Mouse (Mus musculus): ENCODE measurements around the gene Gas2l1.

The Gas2l1 gene

DNA sequence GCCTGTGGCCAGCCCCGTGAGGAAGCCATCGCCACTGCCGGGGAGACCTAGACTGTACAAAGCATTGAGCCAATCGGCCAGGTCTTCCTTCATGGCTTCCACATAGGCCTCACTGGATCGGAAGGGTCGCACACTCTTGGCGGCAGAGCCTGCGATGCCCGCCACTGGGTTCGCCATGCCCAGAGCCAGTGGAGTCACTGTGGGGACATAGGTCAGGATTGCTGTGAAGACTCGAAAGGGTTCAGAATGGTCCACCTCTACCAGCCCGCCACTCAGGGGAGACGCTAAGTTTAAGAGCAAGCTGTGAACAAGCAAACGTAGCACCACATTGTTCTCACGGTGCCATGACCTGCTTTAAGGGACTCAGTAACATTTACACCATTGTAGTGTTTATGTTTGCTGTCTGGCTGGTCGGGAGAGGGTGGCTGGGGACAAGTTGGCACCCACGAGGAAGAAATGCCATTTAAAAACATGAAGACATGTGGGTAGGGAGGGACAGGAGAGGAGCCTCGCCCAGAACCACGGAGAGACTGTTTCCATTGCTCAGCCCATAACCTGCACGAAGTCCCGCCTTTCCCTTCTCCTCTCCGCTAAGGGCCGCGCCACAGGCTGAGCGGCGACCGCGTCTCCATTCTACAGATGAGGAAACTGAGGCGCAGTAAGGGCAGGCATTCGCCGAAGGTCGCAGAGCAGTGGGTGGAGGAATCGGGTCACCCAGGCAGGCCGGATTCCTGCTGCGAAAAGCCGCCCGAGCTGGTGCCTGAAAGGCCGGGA, 658 bp downstream of the Gas2l1 start:
- DNase-seq: no peak

DNA sequence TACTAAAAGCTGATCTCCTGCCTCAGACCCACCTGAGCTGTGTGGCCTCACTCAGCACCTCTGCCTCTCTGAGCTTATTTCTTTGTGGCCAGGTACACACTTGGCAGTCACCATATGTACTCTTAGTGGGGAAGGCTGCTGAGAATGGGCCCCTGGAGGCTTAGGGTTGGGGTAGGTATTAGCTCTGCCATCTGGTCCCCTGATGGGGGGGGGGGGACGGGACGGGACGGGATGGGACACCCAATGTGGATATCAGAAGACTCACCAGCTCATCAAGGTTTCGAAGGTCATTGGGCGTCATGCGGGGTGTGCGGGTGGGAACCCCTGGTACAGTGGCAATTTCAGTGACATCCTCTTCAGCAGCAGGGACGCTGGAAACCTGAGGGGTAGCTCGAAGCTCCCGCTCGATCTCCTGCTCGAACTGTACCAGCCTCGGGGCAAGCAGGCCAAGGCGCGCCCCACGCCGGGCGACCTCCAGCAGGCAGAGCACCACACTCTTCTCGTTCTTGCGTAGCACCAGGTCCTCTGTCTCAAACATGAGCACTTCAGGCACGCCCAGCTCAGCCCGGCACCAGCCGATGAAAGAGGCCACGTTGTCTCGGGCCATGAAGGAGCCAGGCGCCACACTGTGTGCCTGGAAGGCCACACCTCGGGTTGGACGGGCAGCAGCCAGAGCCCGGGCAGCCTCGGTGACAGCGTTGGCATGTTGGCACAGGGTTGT, 1.4 kb downstream of the Gas2l1 start:
- DNase-seq: no peak

DNA sequence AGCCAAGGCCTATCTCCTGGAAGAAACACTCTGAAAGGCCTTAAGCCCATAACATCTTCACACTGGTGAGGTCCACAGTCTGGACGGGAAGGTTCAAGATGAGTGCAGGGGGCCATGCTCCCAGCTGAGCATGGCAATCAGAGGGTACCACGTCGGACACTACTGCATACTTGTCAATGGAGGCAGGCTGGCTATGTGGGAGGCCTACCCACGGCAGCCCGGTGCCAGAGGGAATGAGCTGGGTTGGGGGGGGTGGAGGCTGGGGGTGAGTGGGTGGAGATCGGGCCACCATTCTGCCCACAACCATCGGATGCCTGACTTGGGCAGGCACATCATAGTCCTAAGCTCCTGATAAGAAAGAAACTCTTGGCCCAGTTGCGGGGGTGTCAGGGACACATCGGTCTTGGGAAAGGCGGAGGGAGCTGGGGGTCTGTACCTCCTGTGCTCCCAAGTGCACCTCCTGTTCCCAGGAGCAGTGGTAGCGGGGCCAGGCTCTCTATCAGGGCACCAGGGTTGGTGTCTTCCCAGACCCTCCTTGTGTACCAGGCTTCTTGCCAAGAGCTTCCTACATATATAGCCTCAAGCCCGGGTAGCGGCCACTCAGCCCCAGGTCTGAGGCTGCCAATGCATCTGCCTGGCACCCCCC, 2.1 kb downstream of the Gas2l1 start:
- no peak for DNase-seq

DNA sequence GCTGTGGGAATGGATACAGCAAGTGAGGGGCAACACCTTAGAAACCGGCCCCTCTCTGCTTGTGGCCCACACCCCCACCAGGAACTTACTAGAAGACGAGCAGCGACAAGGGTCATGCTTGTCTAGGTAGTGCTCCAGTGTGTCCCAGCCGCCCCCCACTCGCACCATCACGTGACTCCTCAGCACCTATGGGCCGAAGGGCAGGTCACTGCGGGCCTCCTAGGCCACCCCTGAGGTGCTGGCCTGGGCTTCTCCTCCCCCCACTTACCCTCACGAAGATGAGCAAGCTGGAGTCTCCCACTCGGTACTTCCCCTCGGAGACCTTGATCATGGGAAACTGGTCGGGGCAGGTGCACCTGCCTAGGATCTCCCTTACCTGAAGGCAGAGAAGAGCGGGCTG, 2.8 kb downstream of the Gas2l1 start:
- DNase-seq: no peak

DNA sequence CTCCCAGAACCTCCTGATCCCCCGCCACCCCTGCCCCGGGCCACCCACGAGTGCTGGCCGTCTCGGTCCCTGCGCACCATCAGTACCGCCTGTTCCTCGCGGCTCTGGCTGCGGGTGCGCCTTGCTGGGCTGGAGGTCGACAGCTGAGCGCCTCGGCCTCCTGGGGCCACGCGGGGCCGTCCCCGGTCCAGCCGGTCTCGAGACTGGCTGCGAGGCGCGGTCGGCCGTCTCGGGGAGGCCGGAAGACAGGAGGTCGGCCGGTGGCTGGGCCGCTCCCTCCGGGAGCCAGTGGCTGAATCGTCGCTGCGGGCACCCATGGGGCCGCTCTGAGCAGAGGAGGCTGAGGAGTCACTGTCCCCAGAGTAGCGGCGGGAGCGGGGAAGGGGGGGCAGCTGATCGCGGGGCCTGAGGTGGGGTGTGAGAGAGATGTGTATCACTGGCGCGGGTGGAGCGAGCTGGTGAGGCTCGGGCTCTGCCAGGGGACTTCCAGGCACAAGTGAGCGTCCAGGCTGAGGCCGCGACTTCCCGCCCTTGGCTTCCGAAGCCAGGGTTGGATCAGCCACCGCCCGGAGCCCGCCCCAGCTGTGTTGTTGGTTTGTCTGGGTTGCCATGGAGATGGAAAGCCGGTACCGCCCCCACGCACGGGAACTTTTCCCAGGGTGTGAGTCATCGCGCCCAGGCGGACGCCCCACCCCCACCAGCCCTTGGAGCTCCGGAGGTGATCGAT, 3.6 kb downstream of the Gas2l1 start:
- peak; percentile 43 to 63 for DNase-seq

DNA sequence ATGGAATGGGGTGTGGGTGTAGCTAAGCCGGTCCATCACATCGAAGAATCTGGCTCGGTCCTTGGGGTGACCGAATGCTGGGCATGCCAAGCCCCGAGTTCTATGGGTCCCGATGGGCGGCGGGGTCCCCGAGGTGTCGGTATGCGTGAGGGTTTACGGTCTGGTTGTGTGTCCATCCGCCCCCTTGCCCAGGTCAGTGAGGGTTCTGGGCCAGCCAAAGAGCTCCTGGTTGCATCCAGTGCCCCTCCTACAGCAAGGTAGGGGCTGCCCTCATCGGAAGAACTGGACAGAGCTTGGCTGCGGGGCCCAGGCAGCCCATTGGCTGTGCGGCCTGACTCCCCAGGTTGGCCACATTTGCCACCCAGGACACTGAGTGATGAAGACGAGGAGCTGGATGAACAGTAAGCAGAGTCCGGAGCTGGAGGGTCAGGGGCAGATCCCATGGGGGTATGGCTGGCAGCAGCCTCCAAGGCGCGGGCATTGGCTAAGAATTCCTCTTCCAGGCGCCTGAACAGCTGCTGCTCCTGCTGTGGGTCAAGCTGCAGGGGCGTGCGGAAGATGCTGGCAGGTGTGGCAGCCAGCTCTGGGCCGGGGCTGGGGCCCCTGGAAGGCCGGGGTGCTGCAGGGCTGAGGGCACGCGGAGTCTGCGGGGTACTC, 4.2 kb downstream of the Gas2l1 start:
- no peak for DNase-seq

DNA sequence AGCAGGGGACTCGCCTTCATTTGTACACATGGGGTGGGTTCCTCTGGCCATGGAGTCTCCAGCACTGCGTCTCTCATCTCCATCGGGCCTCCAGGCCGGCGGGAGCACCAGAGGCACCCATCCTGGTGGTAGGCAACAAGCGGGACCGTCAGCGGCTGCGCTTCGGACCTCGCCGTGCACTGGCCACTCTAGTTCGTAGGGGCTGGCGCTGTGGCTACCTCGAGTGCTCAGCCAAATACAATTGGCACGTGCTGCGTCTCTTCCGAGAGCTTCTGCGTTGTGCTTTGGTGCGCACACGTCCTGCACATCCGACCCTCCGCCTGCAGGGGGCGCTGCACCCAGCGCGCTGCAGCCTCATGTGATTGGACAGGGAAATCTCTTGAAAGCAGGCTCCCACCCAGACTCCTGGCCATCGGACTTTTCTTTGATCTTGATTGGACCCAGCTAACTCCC, 5.4 kb downstream of the Gas2l1 start:
- peak in 1 of 2 experiments; percentile 30 for DNase-seq

DNA sequence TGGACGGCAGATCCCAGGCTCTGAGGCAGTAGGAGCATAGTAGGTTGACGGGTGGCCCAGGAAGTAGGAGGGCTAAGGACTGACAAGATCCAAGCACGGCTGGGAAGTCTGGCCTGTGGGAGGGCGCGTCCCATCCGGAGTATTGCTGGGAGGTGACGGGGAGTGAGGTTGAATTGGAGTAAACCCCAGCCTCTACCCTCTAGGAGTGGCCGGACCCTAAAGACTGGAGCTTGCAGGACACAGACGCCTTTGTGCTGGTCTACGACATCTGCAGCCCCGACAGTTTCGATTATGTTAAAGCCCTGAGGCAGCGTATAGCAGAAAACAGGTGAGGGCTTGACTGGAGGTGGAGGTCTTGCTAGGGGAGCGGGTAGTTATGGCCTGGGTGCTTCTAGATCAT, 5.9 kb downstream of the Gas2l1 start:
- no peak for DNase-seq

DNA sequence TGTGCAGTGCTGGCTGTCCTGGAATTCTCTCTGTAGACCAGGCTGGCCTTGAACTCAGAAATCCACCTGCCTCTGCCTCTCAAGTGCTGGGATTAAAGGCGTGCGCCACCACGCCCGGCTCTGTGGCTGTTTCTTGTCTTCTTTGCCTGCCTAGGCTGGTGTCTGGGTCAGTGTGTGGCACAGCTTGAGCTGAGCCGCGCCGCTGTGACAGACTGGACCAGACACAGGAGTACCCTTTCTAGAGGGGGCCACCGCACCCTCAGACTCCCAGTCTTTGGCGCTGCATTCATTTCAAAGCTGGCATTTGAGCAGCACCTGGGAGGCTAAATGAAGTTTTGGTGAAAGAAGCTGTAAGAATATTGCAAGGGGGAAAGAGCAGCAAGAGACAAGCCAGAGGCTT, 6.3 kb downstream of the Gas2l1 start:
- DNase-seq: no peak

DNA sequence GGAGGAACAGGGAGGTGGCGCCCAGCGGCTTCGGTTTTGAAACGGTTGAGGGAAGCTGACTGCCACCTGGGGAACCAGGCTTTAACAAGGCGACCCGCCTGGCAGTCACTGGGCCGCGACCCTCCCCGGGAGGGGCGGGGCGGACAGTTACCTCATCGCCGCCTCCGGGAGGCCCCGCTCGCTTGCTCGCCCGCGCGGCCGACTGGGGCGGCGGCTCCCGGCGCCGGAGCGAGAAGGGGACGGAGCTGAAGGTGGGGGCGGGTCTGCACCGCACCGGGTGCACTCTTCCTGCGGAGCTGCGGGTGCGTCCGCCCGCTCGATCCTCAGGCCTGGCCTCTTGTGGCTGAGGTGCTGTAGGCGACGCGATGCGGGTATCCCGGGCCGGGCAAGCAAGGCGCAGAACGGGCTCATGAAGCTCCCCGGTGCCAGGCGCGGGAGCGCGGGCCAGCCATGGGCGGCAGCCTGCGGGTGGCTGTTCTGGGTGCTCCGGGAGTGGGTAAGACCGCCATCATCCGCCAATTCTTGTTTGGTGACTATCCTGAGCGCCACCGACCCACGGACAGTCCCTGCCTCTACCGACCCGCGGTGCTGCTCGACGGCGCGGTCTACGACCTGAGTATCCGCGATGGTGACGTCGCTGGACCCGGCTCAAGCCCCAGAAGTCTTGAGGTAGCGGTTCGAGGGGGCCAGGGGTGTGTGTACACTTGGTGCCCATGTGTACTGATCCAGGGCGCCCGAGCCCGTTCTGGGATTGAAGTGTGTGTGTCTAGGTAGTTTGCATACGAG, 7.1 kb downstream of the Gas2l1 start, which contains the start of gene Rasl10a:
Rasl10a (plus strand) TSS at position 273 of the 786 bp plus-strand sequence.
- peak; percentile 45 to 65 for DNase-seq

DNA sequence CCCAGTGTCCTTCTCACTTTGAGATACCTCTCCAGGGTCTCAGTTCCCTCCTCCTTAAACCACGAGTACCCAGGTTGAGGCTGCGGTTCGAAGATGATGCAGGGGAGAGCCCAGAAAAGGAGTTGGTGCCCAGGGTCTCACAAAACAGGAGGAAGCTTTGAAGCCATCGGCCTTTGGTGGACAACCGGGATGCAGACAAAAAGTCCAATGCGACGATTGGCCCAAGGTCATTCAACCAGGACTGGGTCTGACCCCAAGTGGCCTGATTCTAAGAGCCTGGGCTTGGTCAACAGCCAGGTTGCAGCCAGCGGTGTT, 7.6 kb downstream of the Gas2l1 start:
- no peak for DNase-seq

DNA sequence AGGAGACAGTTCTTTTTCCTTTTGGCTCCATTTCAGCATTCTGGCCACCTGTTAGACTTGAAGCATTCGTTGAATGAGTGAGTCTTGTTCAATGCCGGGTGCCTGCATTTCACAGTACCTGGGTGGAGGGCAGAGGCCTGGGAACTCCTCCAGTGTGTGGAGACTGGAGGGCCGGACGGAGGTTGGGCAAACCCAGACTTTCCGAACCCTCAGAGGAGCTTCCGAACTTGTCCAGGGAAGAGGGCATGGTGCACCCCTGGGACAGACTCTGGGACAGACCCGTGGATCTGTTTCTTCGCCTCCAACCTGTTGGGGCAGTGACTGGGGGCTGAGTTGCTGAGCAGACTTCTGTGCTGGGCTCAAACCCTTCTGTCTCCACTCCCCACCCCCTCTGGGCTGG, 8.1 kb downstream of the Gas2l1 start:
- DNase-seq: no peak

DNA sequence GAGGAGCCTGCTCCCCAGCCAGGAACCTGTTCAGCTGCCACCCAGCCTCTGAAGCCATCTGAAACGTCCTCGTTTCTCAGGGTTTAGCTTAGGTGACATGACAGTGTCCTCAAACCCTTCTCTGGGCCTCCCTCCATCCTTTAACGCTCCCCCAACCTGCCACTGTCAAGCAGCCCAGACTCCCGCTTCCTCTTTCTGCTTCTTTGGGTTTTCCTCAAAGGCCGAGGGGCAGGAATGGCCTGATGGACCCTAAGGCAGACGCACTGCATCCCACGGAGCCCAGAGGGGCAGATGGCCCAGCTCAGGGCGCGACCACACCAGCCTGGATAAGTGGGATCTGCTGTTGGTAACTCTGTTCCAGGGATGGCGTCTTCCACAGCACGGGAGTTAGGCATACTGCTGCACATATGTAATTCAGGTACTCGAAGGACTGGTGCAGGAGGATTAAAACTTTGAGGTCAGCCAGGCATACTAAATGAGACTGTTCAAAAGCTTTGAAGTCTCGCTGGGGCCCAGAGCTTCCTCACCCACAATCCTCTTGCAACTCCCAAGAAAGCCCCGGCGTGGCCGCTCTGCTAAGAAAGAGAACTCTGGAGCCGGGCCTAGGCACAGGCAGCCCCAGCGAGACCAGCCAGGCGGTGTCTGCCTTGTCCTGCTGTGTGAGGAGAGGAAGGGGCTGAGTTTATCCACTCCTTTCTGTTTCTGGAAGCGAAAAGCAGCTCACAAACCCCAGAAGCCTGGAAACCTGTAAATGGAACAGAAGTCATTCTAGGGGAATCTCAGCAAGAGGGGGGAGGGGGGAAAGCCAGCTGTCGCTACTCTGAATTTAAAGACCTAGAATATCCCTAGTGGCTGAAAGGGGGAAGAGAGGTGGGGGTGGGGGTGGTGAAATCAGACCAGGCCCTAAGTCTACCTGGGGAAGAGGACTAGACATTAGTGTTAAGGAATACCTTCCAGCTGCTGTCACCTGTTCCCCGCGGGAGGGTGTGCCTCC, 8.9 kb downstream of the Gas2l1 start:
- DNase-seq: no peak

DNA sequence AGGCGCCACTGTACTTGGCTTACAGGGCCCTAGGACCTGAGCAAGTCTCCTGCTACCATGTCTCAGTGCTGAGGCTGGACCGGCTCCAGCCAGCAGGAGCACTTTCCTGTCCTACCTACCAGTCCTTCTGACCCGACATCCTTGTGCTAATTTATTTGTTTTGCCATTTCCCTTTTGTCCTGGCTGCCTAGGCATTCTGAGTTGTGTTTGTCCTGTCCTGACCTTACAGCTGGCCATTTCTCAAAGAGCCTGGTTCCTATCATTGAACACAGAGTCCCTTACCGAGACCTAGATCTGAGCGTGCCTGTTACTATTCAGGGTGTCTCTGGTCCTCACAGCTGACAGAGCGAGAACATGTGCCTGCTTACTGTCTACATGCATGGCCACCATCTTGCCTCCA, 10.3 kb downstream of the Gas2l1 start:
- DNase-seq: no peak

DNA sequence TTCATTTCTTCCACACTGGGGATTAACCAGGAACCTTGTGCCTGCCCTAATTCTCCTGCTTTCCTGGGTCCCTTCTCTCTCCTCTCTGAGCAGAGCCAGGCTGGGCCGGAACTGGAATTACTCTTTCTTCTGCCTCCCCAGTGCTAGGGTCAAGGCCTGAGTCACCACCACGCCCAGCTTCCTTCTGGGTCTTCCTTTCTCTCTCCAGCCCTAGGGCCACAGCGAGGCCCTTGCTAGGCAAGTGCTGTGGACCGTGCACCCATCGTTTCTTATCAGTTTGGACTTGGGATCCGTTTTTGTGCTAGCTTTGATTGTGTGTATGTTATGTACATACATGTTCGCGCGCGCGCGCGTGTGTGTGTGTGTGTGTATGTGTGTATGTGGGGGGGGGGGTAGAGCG, 11.0 kb downstream of the Gas2l1 start:
- DNase-seq: no peak

DNA sequence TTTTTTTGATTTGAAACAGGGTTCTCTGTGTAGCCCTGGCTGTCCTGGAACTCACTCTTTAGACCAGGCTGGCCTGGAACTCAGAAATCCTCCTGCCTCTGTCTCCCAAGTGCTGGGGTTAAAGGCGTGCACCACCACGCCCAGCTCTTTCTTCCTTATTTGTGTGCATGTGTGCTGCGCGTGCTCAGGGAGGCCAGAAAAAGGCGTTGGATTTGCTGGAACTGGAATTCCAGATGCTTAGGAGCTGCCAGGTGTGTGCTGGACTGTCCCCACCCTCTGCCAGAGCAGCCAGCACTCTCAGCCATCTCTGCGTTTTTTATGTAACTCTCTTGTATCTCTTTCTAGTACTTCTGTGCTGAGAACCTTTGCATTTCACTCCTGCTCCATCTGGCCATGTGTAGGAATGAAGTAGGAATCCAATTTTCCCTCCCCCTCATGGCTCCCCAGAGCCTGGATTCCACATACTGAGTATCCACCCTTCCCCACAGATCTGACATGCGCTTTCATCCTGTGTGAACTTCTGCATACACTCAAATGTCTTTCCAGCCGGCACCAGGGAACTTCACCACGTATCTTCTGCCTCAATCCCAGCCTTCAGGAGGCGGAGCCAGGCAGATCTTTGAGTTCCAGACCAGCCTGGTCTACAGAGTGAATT, 12.8 kb downstream of the Gas2l1 start:
- DNase-seq: no peak

DNA sequence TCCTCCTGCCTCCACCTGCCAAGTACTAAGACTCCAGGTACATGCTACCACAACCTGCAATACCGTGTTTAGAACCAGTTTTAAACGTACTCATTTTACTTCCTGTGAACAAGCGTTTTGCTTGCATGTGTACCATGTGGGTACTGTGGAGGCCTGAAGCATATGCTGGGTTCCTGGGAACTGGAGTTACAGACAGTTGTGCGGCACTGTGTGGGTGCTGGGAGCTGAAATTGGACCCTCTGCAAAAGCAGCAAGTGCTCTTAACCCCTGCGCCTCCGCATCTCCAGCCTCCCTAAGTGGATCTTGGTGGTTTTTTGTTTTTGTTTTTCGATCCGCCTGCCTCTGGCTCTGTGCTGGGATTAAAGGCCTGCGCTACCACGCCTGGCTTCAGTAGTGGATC, 13.5 kb downstream of the Gas2l1 start:
- DNase-seq: no peak

DNA sequence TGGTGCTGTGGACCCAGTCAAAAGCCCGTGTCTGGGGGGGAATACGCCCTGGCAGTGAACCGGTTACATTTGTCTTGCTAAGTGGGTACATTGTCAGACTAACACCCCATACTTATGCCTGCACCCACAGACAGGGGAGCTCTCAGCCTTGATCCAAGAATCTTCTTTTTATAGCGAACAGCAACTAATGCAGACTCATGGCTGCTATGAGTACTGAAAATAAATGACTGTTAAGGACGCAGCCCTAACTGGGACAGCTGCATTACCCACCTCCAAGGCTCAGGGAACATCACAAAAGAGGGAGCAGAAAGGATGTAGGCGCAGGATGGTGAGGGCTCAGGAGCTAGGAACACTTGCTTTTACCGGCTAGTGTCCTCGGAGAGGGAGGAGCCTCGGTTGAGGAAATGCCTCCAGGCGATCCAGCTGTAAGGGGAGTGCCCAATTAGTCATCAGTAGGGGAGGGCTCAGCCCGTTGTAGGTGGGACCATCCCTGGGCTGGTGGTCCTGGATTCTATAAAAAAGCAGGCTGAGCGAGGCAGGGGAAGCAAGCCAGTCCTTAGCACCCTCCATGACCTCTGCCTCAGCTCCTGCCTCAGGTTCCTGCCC, 18.7 kb downstream of the Gas2l1 start:
- DNase-seq: no peak

DNA sequence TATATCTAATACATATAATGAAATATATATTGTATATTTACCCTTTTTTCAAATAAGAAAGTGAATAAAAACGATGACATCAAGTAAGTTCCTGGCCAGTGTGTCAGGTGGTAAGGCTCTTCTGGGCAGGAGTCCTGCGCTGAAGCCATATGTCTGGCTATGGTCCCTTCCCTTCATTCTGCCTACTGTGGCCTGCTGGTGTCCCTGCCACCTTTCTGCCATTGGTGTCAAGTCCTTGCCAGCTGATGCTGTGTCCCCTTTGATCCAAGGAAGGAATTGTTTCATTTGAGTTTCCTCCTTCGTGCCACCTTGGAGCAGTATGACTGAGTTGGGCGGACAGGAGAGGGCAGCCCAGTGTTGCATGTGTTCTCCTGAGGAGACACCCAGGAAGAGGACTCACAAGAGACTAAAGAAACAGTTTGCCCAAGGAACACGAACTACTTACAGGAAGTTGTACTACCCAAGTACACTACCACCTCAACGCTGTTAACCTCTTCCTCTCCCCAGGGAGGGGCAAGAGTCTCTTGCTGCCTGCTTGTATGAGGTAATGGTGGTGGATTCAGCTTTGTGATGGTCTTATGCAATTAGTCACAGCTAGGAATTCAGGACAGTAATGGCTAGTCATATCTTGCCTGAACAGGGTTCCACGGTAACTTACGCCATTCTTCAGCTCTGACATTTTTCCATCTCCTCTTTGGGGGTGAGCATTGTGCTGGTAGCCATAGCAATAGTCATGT, 22.3 kb downstream of the Gas2l1 start:
- DNase-seq: no peak
